Mouse (Mus musculus) embryonic facial prominence, embryonic 12.5 days (tissue): ENCODE data around the gene Hadh. TPM values are rescaled to one million over a fixed set of nuclear protein-coding genes. Genes with fewer than 3 reads are reported as not detected.

Experiments
- ATAC-seq: fragments of 200-750 bp; cut with Nextera tagmentation; 2 replicates; pipeline ENCODE4 v1.8.0; 2017; ENCODE audit not compliant: insufficient number of reproducible peaks, insufficient read depth, low FRiP score, low TSS enrichment
- H3K27ac ChIP-seq: fragments of 300-500 bp; sonication (generic); 2 replicates; pipeline ENCODE4 v1.5.1; 2016; ENCODE audit warnings: mild to moderate bottlenecking
- H3K27me3 ChIP-seq: fragments of 300-500 bp; sonication (generic); 2 replicates; pipeline ENCODE4 v1.6.1; 2016; ENCODE audit warnings: mild to moderate bottlenecking, moderate library complexity
- H3K36me3 ChIP-seq: fragments of 300-500 bp; sonication (generic); 2 replicates; pipeline ENCODE4 v1.6.1; 2016; ENCODE audit warnings: mild to moderate bottlenecking
- H3K4me1 ChIP-seq: fragments of 300-500 bp; sonication (generic); 2 replicates; pipeline ENCODE4 v1.6.1; 2016
- H3K4me2 ChIP-seq: fragments of 300-500 bp; sonication (generic); replicated peaks from 2 replicates; pipeline ENCODE4 v1.6.1; 2016; ENCODE audit warnings: mild to moderate bottlenecking, moderate library complexity
- H3K4me3 ChIP-seq: fragments of 300-500 bp; sonication (generic); 2 replicates; pipeline ENCODE4 v1.5.1; 2016; ENCODE audit warnings: mild to moderate bottlenecking
- H3K9ac ChIP-seq: fragments of 300-500 bp; sonication (generic); 2 replicates; pipeline ENCODE4 v1.6.1; 2016; ENCODE audit warnings: mild to moderate bottlenecking, moderate library complexity
- H3K9me3 ChIP-seq: fragments of 300-500 bp; sonication (generic); 2 replicates; pipeline ENCODE4 v1.6.1; 2016; ENCODE audit warnings: mild to moderate bottlenecking, moderate library complexity
- WGBS: fragments of 180-500 bp; shearing (Covaris S2); methylation state at CpG from one replicate; pipeline ENCODE4 v1.1.7; 2016; 5-methylcytosine and 5-hydroxymethylcytosine counted together
- polyA plus RNA-seq: library from polyadenylated mRNA; unstranded; fragments of >200 nt; fragmentation: Nextera tagmentation; extraction: Ambion mirVana; gene quantifications from 2 replicates; pipeline ENCODE4 v1.2.1, GENCODE M21; 2016

The Hadh gene
- polyA plus RNA-seq, 1 experiment from 2014 or later: 98.6 TPM

- no peaks in the 10 kb centered on the region for H3K27me3 ChIP-seq
- H3K9me3 ChIP-seq: no peaks in the 10 kb centered on the region
- peaks cover 35% of the 10 kb centered on the region for H3K36me3 ChIP-seq
- no peak overlapping the region for H3K9ac ChIP-seq
- H3K4me2 ChIP-seq: no peak overlapping the region
- 85% methylated on average over 10 of the region's 10 CpGs for WGBS
- H3K4me1 ChIP-seq: 0 out of 2 replicates have a peak, but pooled peaks cover 3% of the 10 kb centered on the region
- no peak for ATAC-seq
- H3K4me3 ChIP-seq: no peak overlapping the region
- H3K27ac ChIP-seq: no peak overlapping the region
Observed at GRCm38 (mm10) chr3:131248444-131248843, 23.5 kb downstream of the Hadh start.

- H3K4me2 ChIP-seq: no peak overlapping the region
- 0 out of 2 replicates have a peak, but pooled peaks cover 3% of the 10 kb centered on the region for H3K4me1 ChIP-seq
- no peak for ATAC-seq
- no peaks in the 10 kb centered on the region for H3K9me3 ChIP-seq
- no peak overlapping the region for H3K27ac ChIP-seq
- peaks cover 35% of the 10 kb centered on the region for H3K36me3 ChIP-seq
- no peaks in the 10 kb centered on the region for H3K27me3 ChIP-seq
- 85% methylated on average over 5 of the region's 5 CpGs for WGBS
- no peak overlapping the region for H3K9ac ChIP-seq
- H3K4me3 ChIP-seq: no peak overlapping the region
Observed at GRCm38 (mm10) chr3:131247851-131248250, 24.1 kb downstream of the Hadh start.

- no peak for ATAC-seq
- H3K27me3 ChIP-seq: no peaks in the 10 kb centered on the region
- no peaks in the 10 kb centered on the region for H3K9me3 ChIP-seq
- no peak overlapping the region for H3K9ac ChIP-seq
- H3K4me2 ChIP-seq: no peak overlapping the region
- H3K27ac ChIP-seq: no peak overlapping the region
- H3K4me1 ChIP-seq: 0 out of 2 replicates have a peak, but pooled peaks cover 3% of the 10 kb centered on the region
- WGBS: 83% methylated on average over 6 of the region's 6 CpGs
- no peak overlapping the region for H3K4me3 ChIP-seq
- peaks cover 35% of the 10 kb centered on the region for H3K36me3 ChIP-seq
Observed at GRCm38 (mm10) chr3:131247447-131247846, 24.5 kb downstream of the Hadh start.

GRCm38 (mm10) chr3:131246579-131247046 is 25.3 kb downstream of the Hadh start:
- ATAC-seq: no peak
- Histone ChIP-seq H3K36me3 (peaks cover 35% of the 10 kb centered on the region), H3K27me3 (no peaks in the 10 kb centered on the region), H3K27ac (no peak overlapping the region), H3K4me2 (no peak overlapping the region), H3K9me3 (no peaks in the 10 kb centered on the region), H3K4me3 (no peak overlapping the region), H3K9ac (no peak overlapping the region), H3K4me1 (0 out of 2 replicates have a peak, but pooled peaks cover 3% of the 10 kb centered on the region)
- WGBS: 92% methylated on average over 8 of the region's 8 CpGs

GRCm38 (mm10) chr3:131245766-131246578 is 25.9 kb downstream of the Hadh start:
- Histone ChIP-seq H3K27ac (no peak overlapping the region), H3K27me3 (no peaks in the 10 kb centered on the region), H3K9ac (no peak overlapping the region), H3K4me1 (0 out of 2 replicates have a peak, but pooled peaks cover 3% of the 10 kb centered on the region), H3K4me3 (no peak overlapping the region), H3K9me3 (no peaks in the 10 kb centered on the region), H3K36me3 (peaks cover 40% of the 10 kb centered on the region), H3K4me2 (no peak overlapping the region)
- 58% methylated on average over 11 of the region's 11 CpGs for WGBS
- no peak for ATAC-seq

- Histone ChIP-seq H3K4me1 (peaks cover 5% of the 10 kb centered on the region; the same call in 1 of the 2 replicates), H3K36me3 (peaks cover 22% of the 10 kb centered on the region), H3K27me3 (no peaks in the 10 kb centered on the region), H3K9ac (no peak overlapping the region), H3K9me3 (no peaks in the 10 kb centered on the region), H3K4me2 (no peak overlapping the region), H3K27ac (no peak overlapping the region), H3K4me3 (no peak overlapping the region)
- ATAC-seq: peak; percentile 67; the same call in 1 of the 2 replicates
- 62% methylated on average over 19 of the region's 19 CpGs for WGBS
Observed at GRCm38 (mm10) chr3:131237785-131238633, 33.9 kb downstream of the Hadh start.

GRCm38 (mm10) chr3:131237061-131237460 is 34.8 kb downstream of the Hadh start:
- H3K9ac ChIP-seq: no peak overlapping the region
- 54% methylated on average over 6 of the region's 6 CpGs for WGBS
- H3K27me3 ChIP-seq: no peaks in the 10 kb centered on the region
- H3K4me1 ChIP-seq: peaks cover 5% of the 10 kb centered on the region; the same call in 1 of the 2 replicates
- no peak for ATAC-seq
- H3K4me2 ChIP-seq: no peak overlapping the region
- no peak overlapping the region for H3K4me3 ChIP-seq
- no peaks in the 10 kb centered on the region for H3K9me3 ChIP-seq
- no peak overlapping the region for H3K27ac ChIP-seq
- peaks cover 30% of the 10 kb centered on the region for H3K36me3 ChIP-seq

GRCm38 (mm10) chr3:131228083-131228482 is 43.8 kb downstream of the Hadh start:
- H3K27me3 ChIP-seq: no peaks in the 10 kb centered on the region
- no peak overlapping the region for H3K9ac ChIP-seq
- peaks cover 6% of the 10 kb centered on the region; the same call in 1 of the 2 replicates for H3K4me1 ChIP-seq
- H3K4me2 ChIP-seq: no peak overlapping the region
- ATAC-seq: no peak
- 68% methylated on average over 6 of the region's 6 CpGs for WGBS
- no peak overlapping the region for H3K27ac ChIP-seq
- H3K36me3 ChIP-seq: 0 out of 2 replicates have a peak, but pooled peaks cover 19% of the 10 kb centered on the region
- H3K4me3 ChIP-seq: no peak overlapping the region
- H3K9me3 ChIP-seq: no peaks in the 10 kb centered on the region

- no peak for ATAC-seq
- no peaks in the 10 kb centered on the region for H3K9me3 ChIP-seq
- H3K36me3 ChIP-seq: 0 out of 2 replicates have a peak, but pooled peaks cover 5% of the 10 kb centered on the region
- no peak overlapping the region for H3K9ac ChIP-seq
- WGBS: 38% methylated on average over 14 of the region's 14 CpGs
- no peak overlapping the region for H3K4me3 ChIP-seq
- no peaks in the 10 kb centered on the region for H3K27me3 ChIP-seq
- peaks cover 13% of the 10 kb centered on the region; the same call in 1 of the 2 replicates for H3K4me1 ChIP-seq
- H3K4me2 ChIP-seq: no peak overlapping the region
- no peak overlapping the region for H3K27ac ChIP-seq
Observed at GRCm38 (mm10) chr3:131218636-131219390, 53.1 kb downstream of the Hadh start.

GRCm38 (mm10) chr3:131214841-131215240 is 57.1 kb downstream of the Hadh start:
- H3K36me3 ChIP-seq: no peaks in the 10 kb centered on the region
- no peak overlapping the region for H3K9ac ChIP-seq
- H3K4me1 ChIP-seq: peaks cover 13% of the 10 kb centered on the region; the same call in 1 of the 2 replicates
- H3K4me3 ChIP-seq: no peak overlapping the region
- H3K27ac ChIP-seq: no peak overlapping the region
- H3K4me2 ChIP-seq: no peak overlapping the region
- no peaks in the 10 kb centered on the region for H3K27me3 ChIP-seq
- no peaks in the 10 kb centered on the region for H3K9me3 ChIP-seq
- whole genome bisulfite sequencing: 65% methylated on average over 9 of the region's 9 CpGs
- no peak for ATAC-seq
